Mouse (Mus musculus) cerebellum, adult 11 months (tissue): ENCODE data around the gene Camk1.

Experiments used
- DNase-seq: peaks from one replicate; pipeline ENCODE4 v3.0.0; 2022

Gene Camk1

GRCm38 (mm10) chr6:113343177-113344092 lies at the start of gene Camk1:
Camk1 (minus strand) TSS chr6:113343984.
- peak; percentile 78 for DNase-seq

GRCm38 (mm10) chr6:113392387-113393071 lies 48.7 kb upstream of the Camk1 start:
- peak; percentile 41 for DNase-seq

GRCm38 (mm10) chr6:113392015-113392386 lies 48.2 kb upstream of the Camk1 start:
- no peak for DNase-seq

- no peak for DNase-seq
Observed at GRCm38 (mm10) chr6:113390715-113391114, 46.9 kb upstream of the Camk1 start.

GRCm38 (mm10) chr6:113388960-113389359 lies 45.2 kb upstream of the Camk1 start, which contains the start of gene Ttll3:
Ttll3 (plus strand) TSS chr6:113389260.
- DNase-seq = no peak

GRCm38 (mm10) chr6:113386025-113386424 lies 42.2 kb upstream of the Camk1 start:
- no peak for DNase-seq

- DNase-seq = no peak
Observed at GRCm38 (mm10) chr6:113385160-113385714, 41.5 kb upstream of the Camk1 start.

- DNase-seq = no peak
Observed at GRCm38 (mm10) chr6:113384351-113384927, 40.7 kb upstream of the Camk1 start.

GRCm38 (mm10) chr6:113380480-113380879 lies 36.7 kb upstream of the Camk1 start:
- DNase-seq = no peak

GRCm38 (mm10) chr6:113379246-113379645 lies 35.5 kb upstream of the Camk1 start:
- DNase-seq = no peak

GRCm38 (mm10) chr6:113377496-113378385 lies 34.0 kb upstream of the Camk1 start, which contains the start of the genes Tada3 and Arpc4:
Tada3 (minus strand) TSS chr6:113377883.
Arpc4 (plus strand) TSS chr6:113378115.
- peak; percentile 87 for DNase-seq

GRCm38 (mm10) chr6:113377172-113377495 lies 33.4 kb upstream of the Camk1 start:
- no peak for DNase-seq

GRCm38 (mm10) chr6:113373491-113373890 lies 29.7 kb upstream of the Camk1 start:
- no peak for DNase-seq

- DNase-seq = no peak
Observed at GRCm38 (mm10) chr6:113370194-113370929, 26.6 kb upstream of the Camk1 start.

GRCm38 (mm10) chr6:113368577-113368976 lies 24.8 kb upstream of the Camk1 start:
- no peak for DNase-seq

- no peak for DNase-seq
Observed at GRCm38 (mm10) chr6:113368124-113368523, 24.3 kb upstream of the Camk1 start.

GRCm38 (mm10) chr6:113367574-113367973 lies 23.8 kb upstream of the Camk1 start:
- DNase-seq = no peak

GRCm38 (mm10) chr6:113366639-113367038 lies 22.9 kb upstream of the Camk1 start:
- no peak for DNase-seq

- DNase-seq = no peak
Observed at GRCm38 (mm10) chr6:113364518-113365135, 20.8 kb upstream of the Camk1 start.

- no peak for DNase-seq
Observed at GRCm38 (mm10) chr6:113362241-113362640, 18.5 kb upstream of the Camk1 start.

GRCm38 (mm10) chr6:113361476-113361875 lies 17.7 kb upstream of the Camk1 start:
- no peak for DNase-seq
